Mouse (Mus musculus) retina, embryonic 14.5 days (tissue): ENCODE results near the gene Slit3.

Source experiments
- DNase-seq: peaks from one replicate; pipeline ENCODE4 v3.0.0-alpha.2; 2015; ENCODE audit warnings: low spot score

Gene Slit3

GRCm38 (mm10) chr11:35526219-35526762, 405.3 kb downstream of the Slit3 start:
- no peak for DNase-seq

- DNase-seq: no peak
Measured at GRCm38 (mm10) chr11:35527816-35528462, 406.9 kb downstream of the Slit3 start.

GRCm38 (mm10) chr11:35535027-35535426, 414.0 kb downstream of the Slit3 start:
- no peak for DNase-seq

GRCm38 (mm10) chr11:35537128-35538088, 416.4 kb downstream of the Slit3 start:
- no peak for DNase-seq

DNA sequence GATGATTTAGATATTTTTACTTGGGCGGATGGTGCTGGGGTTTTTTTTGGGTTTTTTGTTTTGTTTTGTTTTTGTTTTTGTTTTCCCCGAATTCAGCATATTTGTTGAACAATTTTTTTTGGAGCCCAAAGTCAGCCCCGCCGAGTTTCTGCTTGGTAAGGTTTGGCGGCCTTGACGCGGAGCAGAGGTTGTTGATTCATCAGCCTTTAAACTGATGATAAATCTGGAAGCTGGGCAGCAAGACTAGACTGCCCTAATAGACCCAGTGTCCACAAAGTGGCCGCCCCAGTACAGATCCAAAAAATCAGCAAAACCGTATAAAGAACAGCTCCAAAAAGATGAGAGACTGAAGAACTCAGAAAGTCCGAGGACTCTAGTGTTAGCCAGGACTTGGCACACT, 421.7 kb downstream of the Slit3 start:
- no peak for DNase-seq

DNA sequence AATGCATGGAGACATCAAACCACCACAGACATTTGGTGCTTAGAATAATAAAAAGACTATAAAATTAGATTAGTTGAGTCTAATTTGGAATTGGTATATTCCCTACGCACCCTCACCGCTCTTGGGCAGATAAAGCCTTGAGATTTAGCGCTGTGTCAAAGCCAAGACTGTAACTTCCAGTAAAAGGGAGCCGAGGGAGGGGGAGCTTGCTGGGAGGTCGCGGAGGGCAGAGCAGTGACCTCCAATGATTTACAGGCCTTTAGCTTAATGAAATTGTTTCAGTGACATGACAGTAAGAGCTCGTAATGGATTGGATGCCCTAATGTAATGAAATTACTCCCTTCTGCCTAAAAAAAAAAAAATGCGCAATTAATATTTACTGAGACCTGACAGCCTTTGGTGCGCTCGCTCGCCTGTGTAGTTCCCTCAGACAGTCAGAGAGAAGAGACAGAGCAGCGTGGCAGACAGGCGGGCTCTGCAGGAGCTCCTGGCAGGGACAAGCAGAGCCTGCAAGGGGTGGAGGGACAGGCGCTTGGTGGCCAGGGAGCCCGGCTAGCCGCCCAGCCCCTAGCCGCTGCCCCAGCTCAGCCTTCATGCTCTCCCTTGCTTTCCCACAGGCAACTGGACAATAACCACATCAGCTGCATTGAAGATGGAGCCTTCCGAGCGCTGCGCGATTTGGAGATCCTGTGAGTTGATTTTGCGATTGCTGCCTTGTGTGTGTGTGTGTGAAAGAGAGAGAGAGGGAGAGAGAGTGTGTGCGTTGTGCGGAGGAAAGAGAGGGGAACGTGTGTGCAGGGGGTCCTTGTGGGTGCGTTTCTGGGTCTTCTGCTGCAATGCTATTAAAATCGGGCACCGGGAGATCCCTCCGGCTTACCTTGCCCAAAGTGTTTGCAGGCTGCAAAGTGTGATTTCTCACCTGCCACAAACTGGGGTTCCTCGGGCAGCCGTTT, 423.4 kb downstream of the Slit3 start:
- DNase-seq: peak; percentile 63

GRCm38 (mm10) chr11:35546081-35546822, 425.2 kb downstream of the Slit3 start:
- DNase-seq: no peak

DNA sequence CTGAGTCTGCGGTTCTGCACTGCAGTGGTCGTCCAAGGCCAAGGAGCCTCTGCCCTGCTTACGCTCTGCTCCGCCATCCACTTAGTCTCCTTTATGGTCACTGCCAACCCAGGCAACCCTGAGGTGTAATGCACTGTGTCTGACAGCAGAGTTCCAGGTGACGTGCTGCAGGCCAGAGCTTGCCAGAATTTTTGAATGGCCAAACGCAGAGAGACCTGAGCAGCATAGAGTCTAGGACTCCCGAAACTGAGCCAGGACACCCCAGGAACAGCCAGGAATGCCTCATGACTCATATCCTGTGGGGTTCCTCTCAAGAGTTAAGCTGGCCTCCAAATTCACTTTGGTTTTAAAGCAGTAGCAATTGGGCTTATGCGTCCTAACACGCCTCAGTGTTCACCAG, 429.0 kb downstream of the Slit3 start:
- no peak for DNase-seq

GRCm38 (mm10) chr11:35556192-35556591, 435.2 kb downstream of the Slit3 start:
- peak; percentile 63 for DNase-seq

DNA sequence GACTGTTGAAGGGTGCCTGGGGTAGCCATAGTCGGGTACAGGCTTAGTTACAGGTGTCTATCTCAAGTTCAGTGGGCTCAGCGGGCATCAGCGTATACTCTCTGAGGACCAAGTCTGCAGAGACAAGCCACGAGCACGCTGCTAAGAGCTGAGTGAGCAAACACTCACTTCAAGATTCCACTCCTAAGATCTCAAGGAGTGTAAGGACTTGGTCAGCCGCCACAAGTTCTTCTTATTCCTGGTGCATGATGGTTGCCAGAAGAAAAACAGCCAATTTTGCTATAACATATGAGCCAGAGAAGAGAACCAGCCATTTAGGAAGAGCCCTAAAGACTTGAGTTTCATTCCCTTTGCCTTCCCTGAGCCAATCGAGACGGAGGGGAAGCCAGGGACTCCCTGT, 436.5 kb downstream of the Slit3 start:
- no peak for DNase-seq

- peak; percentile 59 for DNase-seq
Measured at GRCm38 (mm10) chr11:35558311-35558710, 437.3 kb downstream of the Slit3 start.

- DNase-seq: no peak
Measured at GRCm38 (mm10) chr11:35559386-35559785, 438.4 kb downstream of the Slit3 start.

- DNase-seq: no peak
Measured at GRCm38 (mm10) chr11:35561760-35562159, 440.7 kb downstream of the Slit3 start.

DNA sequence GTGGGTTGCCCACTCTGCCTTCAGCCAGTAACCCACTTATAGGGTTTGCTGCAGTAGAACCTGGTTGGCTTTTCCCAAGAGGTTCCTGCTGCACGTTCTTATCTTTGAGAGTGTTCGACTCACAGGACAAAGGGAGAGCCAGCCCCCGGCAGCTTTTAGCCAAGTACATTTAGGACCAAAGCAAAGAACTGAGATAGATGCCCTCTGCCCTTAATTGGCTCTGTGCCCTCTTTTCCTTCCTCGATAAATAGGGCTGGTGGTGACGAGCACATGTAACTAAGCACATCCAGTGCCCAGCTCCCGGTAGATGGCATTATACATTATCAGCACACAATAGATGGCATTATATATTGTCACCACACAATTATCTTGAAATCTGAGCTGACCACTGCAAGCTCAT, 444.3 kb downstream of the Slit3 start:
- no peak for DNase-seq

DNA sequence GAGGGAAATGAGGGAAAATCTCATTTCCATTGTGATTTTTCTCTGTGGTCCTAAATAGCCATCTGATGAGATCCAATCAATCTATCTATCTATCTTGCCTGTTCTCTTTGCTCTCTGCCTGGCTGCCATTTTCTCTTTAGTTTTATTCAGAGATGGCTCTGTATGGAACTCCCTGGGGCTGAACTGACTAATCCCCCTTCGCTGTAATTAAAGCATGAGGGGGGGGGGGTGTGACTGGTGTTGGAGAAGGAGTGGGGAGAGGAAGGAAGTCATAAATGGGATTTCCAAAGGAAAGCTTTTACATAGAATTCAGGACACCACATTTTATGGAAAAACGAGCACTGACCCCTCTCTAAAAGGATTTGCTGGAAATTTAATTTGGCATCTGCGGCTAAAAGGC, 445.7 kb downstream of the Slit3 start:
- DNase-seq: no peak

DNA sequence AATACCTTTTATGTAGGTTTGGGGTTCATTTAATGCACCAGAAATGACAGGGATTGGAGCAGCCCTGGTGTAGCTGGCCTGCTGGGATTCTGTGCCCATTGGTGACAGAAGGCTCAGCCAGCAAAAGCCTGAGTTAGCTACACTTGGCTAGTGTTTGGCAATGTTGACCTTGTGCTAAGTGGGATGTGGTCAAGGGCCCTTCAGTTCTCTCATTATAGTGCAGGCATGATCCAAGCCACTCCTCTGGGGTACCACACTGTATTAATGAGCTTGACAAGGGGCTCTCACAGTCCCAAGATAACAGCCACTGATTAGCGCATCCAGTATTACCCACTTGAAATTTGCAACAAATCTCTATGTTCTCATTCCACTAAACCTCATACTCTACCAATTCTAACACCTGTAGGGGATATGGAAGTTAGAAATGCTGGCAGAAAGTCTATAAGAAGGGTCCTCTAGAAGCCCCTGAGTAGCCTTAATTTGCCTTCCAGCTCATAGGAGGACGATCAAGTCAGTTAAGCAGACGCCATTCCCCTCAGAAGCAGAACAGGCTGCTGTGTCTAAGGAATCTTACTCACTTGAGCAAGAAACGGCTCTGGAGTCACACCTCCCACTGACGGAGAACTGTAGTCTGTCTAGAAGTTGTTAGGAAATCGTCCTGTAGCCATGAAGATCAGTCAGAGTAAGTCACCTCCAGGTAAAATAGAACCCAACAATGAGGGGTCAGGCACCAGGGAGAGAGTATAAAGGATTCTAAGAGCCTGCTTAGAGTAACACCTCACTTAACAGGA, 448.3 kb downstream of the Slit3 start:
- DNase-seq: no peak

DNA sequence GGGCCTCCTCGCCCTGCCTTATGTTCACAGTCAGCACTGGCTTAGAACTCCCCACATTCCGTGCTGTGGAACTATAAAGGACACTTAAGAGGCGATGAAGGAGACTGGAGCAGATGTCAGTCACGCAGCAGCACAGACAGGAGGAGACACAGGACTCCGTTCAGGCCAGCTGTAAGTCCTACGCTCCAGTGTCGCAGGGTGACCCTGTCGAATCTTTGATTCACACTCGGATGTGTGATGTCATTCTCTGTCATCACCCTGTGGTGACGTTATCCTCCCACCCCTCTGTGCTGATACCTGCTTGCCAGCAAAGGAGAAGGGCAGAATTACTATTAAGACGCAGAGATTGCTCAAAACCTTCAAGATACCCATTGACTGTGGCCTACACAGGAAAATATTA, 448.9 kb downstream of the Slit3 start:
- no peak for DNase-seq

- DNase-seq: no peak
Measured at GRCm38 (mm10) chr11:35571910-35572309, 450.9 kb downstream of the Slit3 start.

GRCm38 (mm10) chr11:35578796-35579195, 457.8 kb downstream of the Slit3 start:
- DNase-seq: no peak

DNA sequence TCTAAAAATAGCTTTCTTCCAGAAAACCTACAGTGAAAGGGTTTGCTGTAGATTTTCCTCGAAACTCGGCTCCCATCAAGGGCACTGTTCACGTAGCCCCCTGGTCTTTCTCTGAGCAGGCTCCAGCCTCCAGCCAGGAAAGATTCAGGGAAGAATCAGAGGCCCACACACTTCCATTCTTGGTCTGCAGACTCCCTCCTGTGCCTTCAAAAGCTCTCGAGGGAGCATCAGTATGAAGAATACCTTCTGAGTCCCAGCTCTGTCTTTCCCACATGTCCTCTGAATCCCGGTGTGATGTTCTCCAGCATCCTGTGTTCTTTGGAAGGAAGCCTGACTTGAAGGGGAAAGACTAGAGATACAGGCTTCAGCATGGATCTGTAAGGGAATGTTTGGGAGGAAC, 461.6 kb downstream of the Slit3 start:
- no peak for DNase-seq
